Mouse (Mus musculus): Measurements from ENCODE around the gene Rpl11. TPM values are rescaled to one million over a fixed set of nuclear protein-coding genes. Genes with fewer than 3 reads are reported as not detected.
A peak's percentile ranks its signal among the peaks of the same experiment; 100 is the strongest.
"Not testable (repeated sequence)": the region's sequence is repeated elsewhere in the genome, so short reads cannot be mapped to it uniquely, and the experiment has no call there.

Rpl11 gene
- polyA plus RNA-seq, 1 experiment from 2014 or later, result 257 TPM

GRCm38 (mm10) chr4:135987714-135988113 is 65.5 kb downstream of the Rpl11 start:
- H3K27ac ChIP-seq (ENCODE audit: poor library complexity, severe bottlenecking), result peak overlapping the region; percentile 90; the same call in 1 of the 2 replicates
- peak overlapping the region; percentile 87 for H3K4me2 ChIP-seq
- H3K27me3 ChIP-seq (replicated peaks), result no peaks in the 10 kb centered on the region
- 0 out of 2 replicates have a peak, but pooled peaks cover 4% of the 10 kb centered on the region for H3K9me3 ChIP-seq (replicated peaks)
- H3K36me3 ChIP-seq, result peaks cover 28% of the 10 kb centered on the region
- H3K4me1 ChIP-seq (replicated peaks), result peaks cover 26% of the 10 kb centered on the region
- WGBS, result 66% methylated on average over 9 of the region's 9 CpGs
- H3K4me3 ChIP-seq, result peak overlapping the region; percentile 87
- ATAC-seq (ENCODE audit: insufficient number of reproducible peaks, low FRiP score), result no peak
- peak overlapping the region; percentile 99 for H3K9ac ChIP-seq

DNA sequence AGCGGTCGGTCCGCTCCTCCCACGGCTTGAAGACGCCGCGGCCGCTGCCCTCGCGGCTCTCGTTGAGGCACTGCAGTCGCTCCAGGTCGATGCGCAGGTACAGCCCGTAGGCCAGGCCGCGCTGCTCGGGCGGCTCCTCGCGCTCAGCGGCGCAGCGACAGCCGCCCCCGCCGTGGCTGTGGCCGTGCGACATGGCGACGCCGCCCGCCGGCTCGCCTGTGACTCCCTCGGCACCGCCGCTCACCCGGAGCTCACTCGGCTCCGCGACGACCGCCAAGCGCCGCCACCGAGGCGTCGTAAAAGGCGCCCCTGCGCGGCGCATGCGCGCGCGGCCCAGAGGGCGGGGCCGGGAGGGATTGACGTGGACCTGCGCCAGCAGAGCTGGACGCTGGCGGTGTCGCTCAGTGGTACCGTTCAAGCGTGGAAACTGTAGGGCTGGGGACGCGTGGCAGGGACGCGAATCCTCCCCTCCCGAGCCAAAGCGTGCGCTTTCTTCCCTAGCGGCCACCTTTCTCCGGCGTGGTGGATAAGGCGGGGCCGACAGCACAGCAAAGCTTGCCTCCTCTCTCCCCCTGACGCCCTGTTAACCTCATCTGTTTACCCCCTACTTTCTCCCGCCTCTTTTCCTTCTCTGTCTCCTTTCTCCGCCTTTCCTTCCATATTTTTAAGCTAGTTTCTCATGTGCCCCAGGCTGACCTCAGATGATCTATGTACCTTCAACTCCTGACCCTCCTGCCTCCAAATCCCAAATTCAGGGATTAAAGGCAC is 66.1 kb downstream of the Rpl11 start, which contains the start of gene Pithd1:
Pithd1 (minus strand) TSS at position 322 of the 768 bp plus-strand sequence.
- Histone ChIP-seq H3K27me3 (replicated peaks) (no peaks in the 10 kb centered on the region), H3K9me3 (replicated peaks) (0 out of 2 replicates have a peak, but pooled peaks cover 4% of the 10 kb centered on the region)
- ATAC-seq (ENCODE audit: insufficient number of reproducible peaks, low FRiP score), result peak; percentile 89

DNA sequence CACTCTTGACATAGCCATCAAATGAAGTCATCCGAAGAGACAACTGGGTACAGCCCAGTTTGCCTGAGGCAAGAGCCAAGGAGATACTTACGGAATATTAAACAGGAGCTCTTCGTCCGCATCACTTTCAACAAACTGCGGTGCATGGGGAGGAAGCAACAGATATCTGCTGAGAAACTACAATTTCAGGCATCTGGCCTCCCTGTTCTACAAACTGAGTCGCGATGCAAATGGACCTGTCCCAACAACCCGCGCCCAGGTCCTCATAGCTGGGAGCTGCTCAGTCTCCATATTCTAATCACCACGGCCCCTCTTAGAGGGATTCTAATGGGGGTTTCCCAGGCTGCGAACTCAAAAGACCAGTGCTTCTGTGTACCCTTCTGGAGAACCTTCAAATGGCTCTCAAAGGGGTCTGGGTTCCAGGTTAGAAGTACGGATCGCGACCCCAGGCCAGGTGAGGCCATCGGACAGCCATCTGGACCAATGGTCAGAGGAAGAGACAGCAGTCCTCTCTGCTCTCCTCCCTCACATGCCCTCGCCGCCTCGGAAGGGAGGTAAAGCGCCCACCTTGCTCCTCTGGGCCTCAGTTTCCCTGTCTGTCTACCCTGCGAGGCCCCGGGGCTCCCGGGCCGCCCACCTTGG is 66.8 kb downstream of the Rpl11 start:
- H3K27ac ChIP-seq (ENCODE audit: poor library complexity, severe bottlenecking), result peak overlapping the region; percentile 90
- ATAC-seq (ENCODE audit: insufficient number of reproducible peaks, low FRiP score), result no peak; the same call in 1 of the 2 replicates
- H3K4me3 ChIP-seq, result peak overlapping the region; percentile 87
- H3K27me3 ChIP-seq (replicated peaks), result no peaks in the 10 kb centered on the region
- H3K4me1 ChIP-seq (replicated peaks), result peaks cover 26% of the 10 kb centered on the region
- 7% methylated on average over 23 of the region's 23 CpGs for WGBS
- H3K36me3 ChIP-seq, result peaks cover 39% of the 10 kb centered on the region
- 0 out of 2 replicates have a peak, but pooled peaks cover under 1% of the 10 kb centered on the region for H3K9me3 ChIP-seq (replicated peaks)
- peak overlapping the region; percentile 99 for H3K9ac ChIP-seq
- peak overlapping the region; percentile 87 for H3K4me2 ChIP-seq

More for the DNA sequence above, 66.1 kb downstream of the Rpl11 start, which contains the start of gene Pithd1:
- peaks cover 26% of the 10 kb centered on the region for H3K4me1 ChIP-seq (replicated peaks)
- peaks cover 32% of the 10 kb centered on the region for H3K36me3 ChIP-seq
- H3K9ac ChIP-seq, result peak within 1 kb of the TSS; percentile 99
- under 1% methylated on average over 81 of the region's 81 CpGs for WGBS
- H3K4me2 ChIP-seq, result peak within 1 kb of the TSS; percentile 87
- H3K4me3 ChIP-seq, result peak within 1 kb of the TSS; percentile 87
- peak within 1 kb of the TSS; percentile 90 for H3K27ac ChIP-seq (ENCODE audit: poor library complexity, severe bottlenecking)

DNA sequence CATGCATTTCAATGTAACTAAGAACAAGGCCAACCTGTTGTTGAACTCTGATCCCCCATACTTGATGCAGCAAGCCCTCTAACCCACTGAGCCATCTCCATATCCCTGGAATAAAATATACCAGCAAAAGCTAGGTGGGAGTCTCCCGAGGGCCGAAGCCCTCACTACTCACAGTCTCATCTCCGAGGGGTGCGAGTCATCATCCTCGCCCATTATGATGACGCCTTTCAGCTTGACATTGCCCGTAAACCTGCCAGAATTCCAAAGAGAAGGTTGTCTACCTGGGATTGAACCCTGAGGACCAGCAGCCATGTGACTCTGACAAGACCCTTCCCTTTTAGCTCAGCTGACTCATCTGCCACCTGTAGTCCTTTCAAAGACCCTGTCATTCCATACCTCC is 67.5 kb downstream of the Rpl11 start:
- H3K4me2 ChIP-seq, result peak overlapping the region; percentile 87
- peaks cover 26% of the 10 kb centered on the region for H3K4me1 ChIP-seq (replicated peaks)
- no peak for ATAC-seq (ENCODE audit: insufficient number of reproducible peaks, low FRiP score)
- no peak overlapping the region for H3K27ac ChIP-seq (ENCODE audit: poor library complexity, severe bottlenecking)
- H3K36me3 ChIP-seq, result peaks cover 42% of the 10 kb centered on the region
- H3K9ac ChIP-seq, result peak overlapping the region; percentile 99
- H3K27me3 ChIP-seq (replicated peaks), result no peaks in the 10 kb centered on the region
- H3K9me3 ChIP-seq (replicated peaks), result no peaks in the 10 kb centered on the region
- WGBS, result 82% methylated on average over 7 of the region's 7 CpGs
- H3K4me3 ChIP-seq, result peak overlapping the region; percentile 87

DNA sequence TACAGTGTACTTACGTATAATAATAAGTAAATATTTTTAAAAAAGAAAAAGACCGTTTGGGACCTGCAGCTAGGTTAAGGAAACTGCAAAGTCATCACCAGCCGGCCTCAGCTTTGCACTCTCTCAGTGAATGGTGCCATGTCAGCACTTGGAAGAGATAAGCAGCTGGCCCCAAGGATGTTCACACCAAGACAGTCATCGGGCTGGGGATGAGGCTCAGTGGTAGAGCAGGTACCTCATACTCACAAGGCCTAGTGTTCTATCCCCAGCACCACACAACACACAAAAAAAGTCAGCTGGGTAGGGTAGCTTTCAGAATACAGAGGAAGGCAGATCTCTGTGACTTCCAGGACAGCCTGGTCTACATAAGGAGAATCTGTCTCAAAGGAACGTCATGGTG is 68.0 kb downstream of the Rpl11 start:
- Histone ChIP-seq H3K27me3 (replicated peaks) (no peaks in the 10 kb centered on the region), H3K9me3 (replicated peaks) (no peaks in the 10 kb centered on the region), H3K4me1 (replicated peaks) (peaks cover 26% of the 10 kb centered on the region), H3K4me3 (peak overlapping the region; percentile 87; the same call in 1 of the 2 replicates), H3K27ac (ENCODE audit: poor library complexity, severe bottlenecking) (no peak overlapping the region; the same call in 1 of the 2 replicates), H3K9ac (no peak overlapping the region), H3K4me2 (peak overlapping the region; percentile 87; the same call in 1 of the 2 replicates), H3K36me3 (peaks cover 43% of the 10 kb centered on the region)
- 82% methylated on average over 5 of the region's 5 CpGs for whole genome bisulfite sequencing
- peak; percentile 85 for ATAC-seq (ENCODE audit: insufficient number of reproducible peaks, low FRiP score)

DNA sequence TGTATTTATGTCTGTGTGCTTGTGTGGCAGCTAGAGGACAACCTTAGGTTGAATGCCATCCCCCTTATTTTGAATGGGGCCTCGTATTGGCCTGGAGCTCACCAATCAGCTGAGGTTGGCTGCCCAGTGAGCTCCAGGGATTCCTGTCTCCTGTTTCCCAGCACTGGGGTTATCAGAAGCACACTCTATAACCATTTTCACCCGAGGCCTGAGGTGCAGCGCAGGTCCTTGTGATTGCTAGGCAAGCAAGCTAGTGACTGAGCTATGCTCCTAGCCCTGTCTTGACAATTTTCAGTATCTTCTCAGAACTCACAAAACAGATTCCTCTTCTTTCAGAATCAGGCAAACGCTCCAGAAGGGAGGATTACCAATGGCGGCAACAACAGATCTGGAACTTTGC is 68.7 kb downstream of the Rpl11 start:
- no peaks in the 10 kb centered on the region for H3K27me3 ChIP-seq (replicated peaks)
- ATAC-seq (ENCODE audit: insufficient number of reproducible peaks, low FRiP score), result no peak
- no peak overlapping the region for H3K4me3 ChIP-seq
- H3K27ac ChIP-seq (ENCODE audit: poor library complexity, severe bottlenecking), result no peak overlapping the region
- H3K36me3 ChIP-seq, result peaks cover 43% of the 10 kb centered on the region
- peak overlapping the region; percentile 12 for H3K4me2 ChIP-seq
- H3K9ac ChIP-seq, result no peak overlapping the region
- peaks cover 26% of the 10 kb centered on the region for H3K4me1 ChIP-seq (replicated peaks)
- no peaks in the 10 kb centered on the region for H3K9me3 ChIP-seq (replicated peaks)
- 75% methylated on average over 5 of the region's 5 CpGs for WGBS

- no peak overlapping the region for H3K9ac ChIP-seq
- ATAC-seq (ENCODE audit: insufficient number of reproducible peaks, low FRiP score), result no peak
- no peak overlapping the region for H3K27ac ChIP-seq (ENCODE audit: poor library complexity, severe bottlenecking)
- H3K36me3 ChIP-seq, result peaks cover 60% of the 10 kb centered on the region
- H3K4me3 ChIP-seq, result no peak overlapping the region
- no peaks in the 10 kb centered on the region for H3K27me3 ChIP-seq (replicated peaks)
- 84% methylated on average over 7 of the region's 7 CpGs for WGBS
- no peaks in the 10 kb centered on the region for H3K9me3 ChIP-seq (replicated peaks)
- H3K4me2 ChIP-seq, result no peak overlapping the region
- H3K4me1 ChIP-seq (replicated peaks), result peaks cover 20% of the 10 kb centered on the region
These were observed 71.6 kb downstream of the Rpl11 start for GRCm38 (mm10) chr4:135981524-135982063.

DNA sequence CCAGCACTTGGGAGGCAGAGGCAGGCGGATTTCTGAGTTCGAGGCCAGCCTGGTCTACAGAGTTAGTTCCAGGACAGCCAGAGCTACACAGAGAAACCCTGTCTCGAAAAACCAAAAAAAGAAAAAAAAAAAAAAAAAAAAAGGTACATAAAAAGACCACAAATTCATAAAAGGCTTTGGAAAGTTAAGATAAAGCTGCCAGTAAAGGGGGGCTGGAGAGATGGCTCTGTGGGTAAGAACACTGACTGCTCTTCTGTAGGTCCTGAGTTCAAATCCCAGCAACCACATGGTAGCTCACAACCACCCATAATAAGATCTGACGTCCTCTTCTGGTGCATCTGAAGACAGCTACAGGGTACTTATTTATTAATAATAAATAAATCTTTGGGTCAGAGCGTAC is 73.0 kb downstream of the Rpl11 start:
- not testable (repeated sequence) for ATAC-seq (ENCODE audit: insufficient number of reproducible peaks, low FRiP score); H3K4me2 ChIP-seq; H3K27me3 ChIP-seq (replicated peaks); H3K4me3 ChIP-seq; H3K27ac ChIP-seq (ENCODE audit: poor library complexity, severe bottlenecking); H3K9ac ChIP-seq; H3K9me3 ChIP-seq (replicated peaks); H3K4me1 ChIP-seq (replicated peaks)
- 97% methylated on average over 5 of the region's 5 CpGs for WGBS
- peaks cover 70% of the 10 kb centered on the region for H3K36me3 ChIP-seq

Other genes with a start within 250 kb of the Rpl11 start
- 178 and 189 TPM in 2 replicates for gene Srsf10, start 197.7 kb downstream of the Rpl11 start, polyA plus RNA-seq (2016; fragmentation: Nextera tagmentation; extraction: Ambion mirVana)
- gene Pnrc2, start 179.6 kb downstream of the Rpl11 start, polyA plus RNA-seq (2016; fragmentation: Nextera tagmentation; extraction: Ambion mirVana), result 124 and 131 TPM in 2 replicates
- gene Cnr2, start 158.0 kb downstream of the Rpl11 start, polyA plus RNA-seq (2016; fragmentation: Nextera tagmentation; extraction: Ambion mirVana), result 0.46 and 0.70 TPM in 2 replicates
- gene Fuca1, start 132.7 kb downstream of the Rpl11 start, polyA plus RNA-seq (2016; fragmentation: Nextera tagmentation; extraction: Ambion mirVana), result 36.4 and 41.7 TPM in 2 replicates
- 70.4 and 74.5 TPM in 2 replicates for gene Hmgcl, start 107.0 kb downstream of the Rpl11 start, polyA plus RNA-seq (2016; fragmentation: Nextera tagmentation; extraction: Ambion mirVana)
- 27.6 and 28.8 TPM in 2 replicates for gene Gale, start 89.7 kb downstream of the Rpl11 start, polyA plus RNA-seq (2016; fragmentation: Nextera tagmentation; extraction: Ambion mirVana)
- 73.0 and 77.4 TPM in 2 replicates for gene Lypla2, start 80.8 kb downstream of the Rpl11 start, polyA plus RNA-seq (2016; fragmentation: Nextera tagmentation; extraction: Ambion mirVana)
- 47.2 and 49.1 TPM in 2 replicates for gene Pithd1, start 66.2 kb downstream of the Rpl11 start, polyA plus RNA-seq (2016; fragmentation: Nextera tagmentation; extraction: Ambion mirVana)
- 35.3 and 36.8 TPM in 2 replicates for gene Eloa, start 31.7 kb downstream of the Rpl11 start, polyA plus RNA-seq (2016; fragmentation: Nextera tagmentation; extraction: Ambion mirVana)
- gene Id3, start 90.1 kb upstream of the Rpl11 start, polyA plus RNA-seq (2016; fragmentation: Nextera tagmentation; extraction: Ambion mirVana), result 320 and 321 TPM in 2 replicates
- 8.1 and 9.3 TPM in 2 replicates for gene E2f2, start 119.0 kb upstream of the Rpl11 start, polyA plus RNA-seq (2016; fragmentation: Nextera tagmentation; extraction: Ambion mirVana)
- gene Asap3, start 152.9 kb upstream of the Rpl11 start, polyA plus RNA-seq (2016; fragmentation: Nextera tagmentation; extraction: Ambion mirVana), result 2.9 and 3.4 TPM in 2 replicates
- gene Tcea3, start 194.3 kb upstream of the Rpl11 start, polyA plus RNA-seq (2016; fragmentation: Nextera tagmentation; extraction: Ambion mirVana), result 56.9 and 57.6 TPM in 2 replicates
- 24.7 and 24.9 TPM in 2 replicates for gene Zfp46, start 231.3 kb upstream of the Rpl11 start, polyA plus RNA-seq (2016; fragmentation: Nextera tagmentation; extraction: Ambion mirVana)

Measured in heart, embryonic 12.5 days (tissue).